Mouse (Mus musculus): ENCODE data around the gene Pla2g12a. TPM values are rescaled to one million over a fixed set of nuclear protein-coding genes. Genes with fewer than 3 reads are reported as not detected.

The Pla2g12a gene
- polyA plus RNA-seq (2015; fragmentation: Nextera tagmentation; extraction: Ambion mirVana) = 54.6 and 61.4 TPM in 2 replicates

DNA sequence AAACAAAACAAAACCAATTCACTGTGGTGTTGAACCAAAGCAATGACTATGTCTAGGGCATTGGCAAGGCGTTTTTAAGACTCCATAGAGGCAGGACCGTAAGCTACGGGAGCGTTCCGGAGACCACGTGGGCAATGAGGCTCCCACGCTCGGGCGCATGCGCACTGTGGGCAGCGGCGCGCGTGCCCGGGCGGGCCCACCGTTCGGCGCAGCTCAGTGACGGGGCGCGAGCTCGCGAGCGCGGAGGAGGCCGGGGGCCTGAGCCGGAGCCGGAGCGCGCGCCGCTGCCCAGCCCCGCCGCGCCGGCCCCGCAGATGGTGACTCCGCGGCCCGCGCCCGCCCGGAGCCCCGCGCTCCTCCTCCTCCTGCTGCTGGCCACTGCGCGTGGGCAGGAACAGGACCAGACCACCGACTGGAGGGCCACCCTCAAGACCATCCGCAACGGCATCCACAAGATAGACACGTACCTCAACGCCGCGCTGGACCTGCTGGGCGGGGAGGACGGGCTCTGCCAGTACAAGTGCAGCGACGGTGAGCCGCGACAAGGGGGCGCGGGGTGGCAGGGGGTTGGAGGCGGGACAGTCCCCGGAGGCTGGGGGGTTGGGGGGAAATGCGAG lies at the start of gene Pla2g12a:
Gene Pla2g12a (plus strand): TSS at position 202 of the 617 bp plus-strand sequence.
- Histone ChIP-seq H3K36me3 (no peaks in the 10 kb centered on the region), H3K4me3 (peak within 1 kb of the TSS; percentile 76), H3K9ac (peak within 1 kb of the TSS; percentile 89), H3K9me3 (no peaks in the 10 kb centered on the region), H3K4me2 (peak within 1 kb of the TSS; percentile 87), H3K27ac (replicated peaks) (peak within 1 kb of the TSS; percentile 83), H3K4me1 (peaks cover 22% of the 10 kb centered on the region), H3K27me3 (replicated peaks) (0 out of 2 replicates have a peak, but pooled peaks cover 10% of the 10 kb centered on the region)
- WGBS = under 1% methylated on average over 62 of the region's 66 CpGs
- peak; percentile 74 for ATAC-seq (ENCODE audit: extremely low read depth, insufficient number of reproducible peaks, low FRiP score, low TSS enrichment)

DNA sequence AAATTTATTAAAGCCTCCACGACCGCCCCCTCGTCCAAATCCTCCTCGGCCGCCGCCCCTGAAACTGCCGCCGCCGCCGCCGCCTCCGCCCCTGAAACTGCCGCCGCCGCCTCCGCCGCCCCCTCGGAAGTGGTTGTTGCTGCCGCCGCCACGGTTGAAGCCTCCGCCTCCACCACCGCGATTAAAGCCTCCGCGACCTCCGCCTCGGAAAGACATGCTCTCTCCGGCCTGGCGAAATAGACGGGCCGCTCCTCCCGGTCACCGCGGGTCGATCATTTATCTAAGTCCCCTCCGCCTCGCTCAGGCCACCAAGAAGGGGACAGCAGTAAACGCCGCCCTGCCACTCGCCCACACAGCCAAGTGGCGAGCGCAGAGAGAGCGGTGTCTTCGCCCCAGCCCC lies 47.8 kb upstream of the Pla2g12a start:
- H3K27me3 ChIP-seq (replicated peaks) = no peaks in the 10 kb centered on the region
- no peaks in the 10 kb centered on the region for H3K9me3 ChIP-seq
- peak overlapping the region; percentile 83 for H3K4me2 ChIP-seq
- peak overlapping the region; percentile 86 for H3K27ac ChIP-seq (replicated peaks)
- 0 out of 2 replicates have a peak, but pooled peaks have one; percentile 5 for ATAC-seq (ENCODE audit: extremely low read depth, insufficient number of reproducible peaks, low FRiP score, low TSS enrichment)
- peaks cover 27% of the 10 kb centered on the region for H3K4me1 ChIP-seq
- H3K4me3 ChIP-seq = peak overlapping the region; percentile 98
- H3K36me3 ChIP-seq = peaks cover 27% of the 10 kb centered on the region
- under 1% methylated on average over 45 of the region's 45 CpGs for WGBS
- peak overlapping the region; percentile 91 for H3K9ac ChIP-seq

DNA sequence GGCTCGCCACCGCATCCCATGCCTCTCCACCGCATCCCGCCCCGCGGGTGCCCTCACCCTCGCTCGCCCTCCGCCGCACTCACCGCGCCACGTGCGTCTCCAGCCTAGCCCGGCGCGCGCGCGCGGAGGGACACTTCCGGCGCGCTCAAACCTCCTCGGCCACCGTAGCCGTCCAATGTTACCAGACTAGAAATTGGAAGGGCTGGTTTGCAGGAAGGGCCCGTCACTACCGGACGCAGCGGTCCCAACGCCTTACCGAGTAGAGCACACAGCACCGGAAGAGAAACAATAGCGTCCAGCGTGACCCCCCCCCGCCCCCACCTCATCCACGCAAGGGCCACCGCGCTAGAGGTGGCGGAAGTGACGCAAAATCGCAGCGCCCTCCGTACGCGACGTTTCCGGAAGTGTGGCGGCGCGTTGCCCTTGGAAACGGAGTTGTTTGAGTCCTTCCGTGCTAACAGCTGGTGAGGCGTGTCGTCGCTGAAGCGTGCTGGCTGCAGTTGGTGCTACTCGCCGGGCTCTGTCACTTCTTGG lies 47.3 kb upstream of the Pla2g12a start, which contains the start of gene Gar1:
Gene Gar1 (minus strand): TSS at position 362 of the 534 bp plus-strand sequence.
- Histone ChIP-seq H3K9ac (peak within 1 kb of the TSS; percentile 91), H3K9me3 (no peaks in the 10 kb centered on the region), H3K4me2 (peak within 1 kb of the TSS; percentile 83), H3K27ac (replicated peaks) (peak within 1 kb of the TSS; percentile 86), H3K4me1 (peaks cover 32% of the 10 kb centered on the region), H3K36me3 (peaks cover 22% of the 10 kb centered on the region), H3K4me3 (peak within 1 kb of the TSS; percentile 98), H3K27me3 (replicated peaks) (no peaks in the 10 kb centered on the region)
- WGBS = under 1% methylated on average over 60 of the region's 60 CpGs
- ATAC-seq (ENCODE audit: extremely low read depth, insufficient number of reproducible peaks, low FRiP score, low TSS enrichment) = peak; percentile 78

DNA sequence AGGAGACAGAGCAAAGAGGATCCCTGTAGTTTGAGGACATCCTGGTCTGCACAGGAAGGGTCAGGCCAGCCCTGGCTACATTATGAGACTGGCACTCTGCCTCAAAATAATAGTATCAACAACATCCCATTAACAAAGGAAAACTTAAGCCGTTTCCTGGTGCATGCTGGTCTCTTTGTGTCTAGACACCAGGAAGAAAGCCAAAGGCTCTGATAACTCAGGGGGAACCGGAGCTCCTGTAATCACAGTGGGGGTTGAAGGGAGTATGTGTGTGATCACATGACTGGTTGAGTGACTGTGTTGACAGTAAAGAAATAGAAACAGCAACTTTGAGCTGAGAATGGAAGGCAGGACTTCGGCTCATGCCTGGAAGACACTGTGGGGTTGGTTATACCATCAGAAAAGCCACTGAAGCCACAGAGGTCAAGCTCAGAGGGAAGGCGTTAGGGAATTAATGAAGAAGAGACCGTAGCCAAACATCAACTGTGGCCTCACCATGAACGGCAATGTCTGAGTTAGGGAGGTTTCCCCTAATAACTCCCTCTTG lies 42.9 kb upstream of the Pla2g12a start, which contains the start of gene Cfi:
Gene Cfi (plus strand): TSS at position 497 of the 547 bp plus-strand sequence.
- H3K27me3 ChIP-seq (replicated peaks) = no peaks in the 10 kb centered on the region
- peak within 1 kb of the TSS; percentile 55 for H3K4me2 ChIP-seq
- WGBS = 40% methylated on average over 6 of the region's 6 CpGs
- no peaks in the 10 kb centered on the region for H3K9me3 ChIP-seq
- H3K4me3 ChIP-seq = peak within 1 kb of the TSS; percentile 24
- peak within 1 kb of the TSS; percentile 76 for H3K27ac ChIP-seq (replicated peaks)
- H3K4me1 ChIP-seq = peaks cover 18% of the 10 kb centered on the region
- no peak for ATAC-seq (ENCODE audit: extremely low read depth, insufficient number of reproducible peaks, low FRiP score, low TSS enrichment)
- H3K36me3 ChIP-seq = no peaks in the 10 kb centered on the region
- H3K9ac ChIP-seq = peak within 1 kb of the TSS; percentile 47

DNA sequence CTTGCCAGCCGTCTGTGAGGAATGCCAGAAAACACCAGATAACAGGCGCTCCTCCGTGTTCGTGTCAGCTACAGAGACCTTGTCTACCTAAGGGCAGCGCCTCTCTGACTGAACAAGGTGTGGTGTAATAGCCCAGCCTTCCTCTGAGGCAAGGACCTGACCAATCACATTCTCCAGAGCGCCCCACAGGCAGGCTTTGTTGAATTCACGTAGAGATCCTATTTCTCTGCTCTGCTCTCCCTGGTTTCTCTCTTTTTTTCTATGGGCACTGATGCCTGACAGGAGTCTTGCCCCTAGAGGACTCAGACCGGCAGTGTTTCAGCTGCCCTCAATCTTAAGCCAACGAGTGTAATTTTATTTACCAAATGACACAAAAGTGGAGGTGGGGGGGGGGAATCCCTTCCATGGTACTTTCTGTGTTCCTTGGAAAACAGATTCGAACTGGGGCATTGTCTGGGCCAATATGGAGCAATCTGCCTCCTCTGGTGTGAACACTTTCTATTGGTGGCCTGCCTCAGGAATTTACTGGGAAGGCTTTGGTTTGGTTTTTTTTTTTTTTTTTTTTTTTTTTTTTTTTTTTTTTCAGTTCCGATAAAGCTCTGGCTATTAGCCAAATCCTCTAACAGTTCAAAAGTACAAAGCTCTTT lies 42.2 kb upstream of the Pla2g12a start:
- no peak for ATAC-seq (ENCODE audit: extremely low read depth, insufficient number of reproducible peaks, low FRiP score, low TSS enrichment)
- no peaks in the 10 kb centered on the region for H3K27me3 ChIP-seq (replicated peaks)

DNA sequence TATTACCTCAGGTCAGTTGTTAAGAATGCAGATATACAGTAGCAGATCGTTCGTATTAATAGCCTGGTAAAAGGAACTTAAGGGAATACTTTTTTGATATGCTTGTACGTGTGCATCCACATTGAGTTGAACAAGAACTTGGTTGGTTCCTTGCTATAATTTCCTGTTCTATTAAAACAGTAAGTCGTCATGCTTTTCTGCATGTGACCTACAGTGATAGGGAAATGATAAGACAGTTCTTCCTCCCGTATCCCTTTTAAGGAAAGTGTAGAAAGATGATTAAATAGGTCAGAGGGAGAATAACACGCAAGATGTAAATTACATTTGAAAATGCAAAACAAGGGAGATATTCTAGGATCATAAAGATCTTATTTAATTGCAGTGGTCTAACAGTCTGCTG lies 41.4 kb upstream of the Pla2g12a start:
- peaks cover 14% of the 10 kb centered on the region for H3K4me1 ChIP-seq
- no peaks in the 10 kb centered on the region for H3K9me3 ChIP-seq
- H3K9ac ChIP-seq = no peak overlapping the region
- no peak overlapping the region for H3K27ac ChIP-seq (replicated peaks)
- H3K4me3 ChIP-seq = no peak overlapping the region
- 68% methylated on average over 6 of the region's 6 CpGs for WGBS
- no peak for ATAC-seq (ENCODE audit: extremely low read depth, insufficient number of reproducible peaks, low FRiP score, low TSS enrichment)
- H3K27me3 ChIP-seq (replicated peaks) = no peaks in the 10 kb centered on the region
- no peak overlapping the region for H3K4me2 ChIP-seq
- H3K36me3 ChIP-seq = no peaks in the 10 kb centered on the region

More for the DNA sequence above, 42.2 kb upstream of the Pla2g12a start:
- H3K9ac ChIP-seq = peak overlapping the region; percentile 47
- H3K4me2 ChIP-seq = peak overlapping the region; percentile 55
- WGBS = 11% methylated on average over 11 of the region's 11 CpGs
- no peaks in the 10 kb centered on the region for H3K9me3 ChIP-seq
- H3K4me1 ChIP-seq = peaks cover 18% of the 10 kb centered on the region
- H3K4me3 ChIP-seq = peak overlapping the region; percentile 24
- H3K27ac ChIP-seq (replicated peaks) = peak overlapping the region; percentile 76
- no peaks in the 10 kb centered on the region for H3K36me3 ChIP-seq

- Histone ChIP-seq H3K27me3 (replicated peaks) (no peaks in the 10 kb centered on the region), H3K4me3 (no peak overlapping the region), H3K9ac (no peak overlapping the region), H3K4me1 (peaks cover 14% of the 10 kb centered on the region), H3K27ac (replicated peaks) (no peak overlapping the region), H3K9me3 (no peaks in the 10 kb centered on the region), H3K4me2 (no peak overlapping the region), H3K36me3 (no peaks in the 10 kb centered on the region)
- no peak for ATAC-seq (ENCODE audit: extremely low read depth, insufficient number of reproducible peaks, low FRiP score, low TSS enrichment)
- 35% methylated on average over 7 of the region's 7 CpGs for whole genome bisulfite sequencing
Observed at GRCm38 (mm10) chr3:129838017-129838416, 40.4 kb upstream of the Pla2g12a start.

DNA sequence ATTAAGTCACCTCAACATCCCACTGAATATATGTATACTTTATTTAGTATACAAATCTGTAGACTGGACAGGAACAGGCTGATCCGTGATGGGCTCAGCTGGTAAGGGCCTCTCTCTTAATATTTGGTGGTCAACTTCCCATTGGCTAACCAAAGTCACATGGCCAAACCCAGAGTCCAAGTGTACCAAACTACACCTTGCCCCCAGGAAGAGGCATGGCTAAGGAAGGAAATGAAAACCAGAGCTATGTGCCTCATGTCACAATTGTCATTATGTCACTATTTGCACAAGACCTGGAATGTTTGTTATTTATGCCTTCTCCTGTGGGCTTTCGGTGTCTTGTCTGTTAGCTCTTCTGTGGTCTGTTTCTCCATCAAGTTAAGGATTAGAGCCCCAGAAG lies 32.5 kb upstream of the Pla2g12a start:
- no peak overlapping the region for H3K27ac ChIP-seq (replicated peaks)

GRCm38 (mm10) chr3:129846846-129847245 lies 31.6 kb upstream of the Pla2g12a start:
- 76% methylated on average over 7 of the region's 7 CpGs for WGBS
- no peaks in the 10 kb centered on the region for H3K4me1 ChIP-seq
- no peaks in the 10 kb centered on the region for H3K36me3 ChIP-seq
- no peak overlapping the region for H3K4me2 ChIP-seq
- H3K9ac ChIP-seq = no peak overlapping the region
- no peak for ATAC-seq (ENCODE audit: extremely low read depth, insufficient number of reproducible peaks, low FRiP score, low TSS enrichment)
- H3K27me3 ChIP-seq (replicated peaks) = no peaks in the 10 kb centered on the region
- no peak overlapping the region for H3K27ac ChIP-seq (replicated peaks)
- no peak overlapping the region for H3K4me3 ChIP-seq
- no peaks in the 10 kb centered on the region for H3K9me3 ChIP-seq

More for the DNA sequence above, 32.5 kb upstream of the Pla2g12a start:
- 74% methylated on average over 2 of the region's 2 CpGs for WGBS
- Histone ChIP-seq H3K36me3 (no peaks in the 10 kb centered on the region), H3K4me2 (no peak overlapping the region), H3K9ac (no peak overlapping the region), H3K27me3 (replicated peaks) (no peaks in the 10 kb centered on the region), H3K4me3 (no peak overlapping the region), H3K4me1 (no peaks in the 10 kb centered on the region), H3K9me3 (no peaks in the 10 kb centered on the region)
- ATAC-seq (ENCODE audit: extremely low read depth, insufficient number of reproducible peaks, low FRiP score, low TSS enrichment) = no peak

DNA sequence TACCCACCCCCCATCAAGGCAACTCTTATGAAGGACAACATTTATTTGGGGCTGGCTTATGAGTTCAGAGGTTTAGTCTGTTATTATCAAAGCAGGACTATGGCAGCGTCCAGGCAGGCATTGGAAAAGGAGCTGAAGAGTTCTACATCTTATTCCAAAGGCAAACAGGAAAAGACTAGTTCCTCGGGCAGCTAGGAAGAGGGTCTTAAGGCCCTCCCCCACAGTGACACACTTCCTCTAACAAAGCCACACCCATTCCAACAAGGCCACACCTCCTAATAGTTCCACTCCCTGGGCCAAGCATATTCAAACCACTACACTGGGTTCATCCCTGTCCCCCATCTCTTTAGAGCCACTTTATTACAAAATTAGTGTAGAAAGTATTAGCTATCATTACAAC lies 15.8 kb upstream of the Pla2g12a start:
- Histone ChIP-seq H3K36me3 (no peaks in the 10 kb centered on the region), H3K4me1 (no peaks in the 10 kb centered on the region), H3K4me3 (no peak overlapping the region), H3K27ac (replicated peaks) (no peak overlapping the region), H3K9ac (no peak overlapping the region), H3K9me3 (peaks cover 19% of the 10 kb centered on the region), H3K4me2 (no peak overlapping the region), H3K27me3 (replicated peaks) (no peaks in the 10 kb centered on the region)
- 53% methylated on average over 2 of the region's 2 CpGs for WGBS
- no peak for ATAC-seq (ENCODE audit: extremely low read depth, insufficient number of reproducible peaks, low FRiP score, low TSS enrichment)

DNA sequence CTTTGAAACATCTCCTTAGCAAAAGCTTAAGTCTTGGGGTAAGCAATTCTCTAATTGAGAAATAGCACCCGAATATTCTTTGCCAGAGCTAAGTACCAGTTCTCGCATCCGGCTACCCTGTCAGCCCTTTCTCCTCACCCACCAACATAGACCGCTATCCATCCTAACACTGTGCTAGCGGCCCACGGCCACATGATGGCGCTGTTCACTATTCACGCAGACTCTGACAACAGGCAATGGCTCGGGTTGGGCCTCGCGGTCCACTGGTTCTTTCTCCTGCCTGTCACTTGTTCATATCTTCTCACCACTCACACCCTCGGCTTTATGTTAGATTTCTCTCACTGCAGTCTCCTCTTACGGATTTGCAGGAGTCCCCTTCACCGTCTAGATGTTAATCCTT lies 14.7 kb upstream of the Pla2g12a start:
- Histone ChIP-seq H3K27ac (replicated peaks) (no peak overlapping the region), H3K9ac (no peak overlapping the region), H3K36me3 (no peaks in the 10 kb centered on the region), H3K9me3 (peaks cover 8% of the 10 kb centered on the region), H3K27me3 (replicated peaks) (no peaks in the 10 kb centered on the region), H3K4me2 (no peak overlapping the region), H3K4me1 (no peaks in the 10 kb centered on the region), H3K4me3 (no peak overlapping the region)
- ATAC-seq (ENCODE audit: extremely low read depth, insufficient number of reproducible peaks, low FRiP score, low TSS enrichment) = no peak
- 43% methylated on average over 14 of the region's 14 CpGs for WGBS
